Mouse (Mus musculus): Measurements from ENCODE around the gene Armc6. TPM values are rescaled to one million over a fixed set of nuclear protein-coding genes. Genes with fewer than 3 reads are reported as not detected.

The Armc6 gene
- polyA plus RNA-seq (2014; fragmentation: Illumina TruSeq; extraction: RNeasy Lipid Tissue Mini Kit (QIAGEN cat#74804)), result 0.48 TPM

GRCm38 (mm10) chr8:70234080-70234780, at the start of gene Armc6, which contains the start of gene Sugp2:
Gene Armc6, minus strand, starts transcription at chr8:70234466.
Gene Sugp2, plus strand, starts transcription at chr8:70234226.

DNA sequence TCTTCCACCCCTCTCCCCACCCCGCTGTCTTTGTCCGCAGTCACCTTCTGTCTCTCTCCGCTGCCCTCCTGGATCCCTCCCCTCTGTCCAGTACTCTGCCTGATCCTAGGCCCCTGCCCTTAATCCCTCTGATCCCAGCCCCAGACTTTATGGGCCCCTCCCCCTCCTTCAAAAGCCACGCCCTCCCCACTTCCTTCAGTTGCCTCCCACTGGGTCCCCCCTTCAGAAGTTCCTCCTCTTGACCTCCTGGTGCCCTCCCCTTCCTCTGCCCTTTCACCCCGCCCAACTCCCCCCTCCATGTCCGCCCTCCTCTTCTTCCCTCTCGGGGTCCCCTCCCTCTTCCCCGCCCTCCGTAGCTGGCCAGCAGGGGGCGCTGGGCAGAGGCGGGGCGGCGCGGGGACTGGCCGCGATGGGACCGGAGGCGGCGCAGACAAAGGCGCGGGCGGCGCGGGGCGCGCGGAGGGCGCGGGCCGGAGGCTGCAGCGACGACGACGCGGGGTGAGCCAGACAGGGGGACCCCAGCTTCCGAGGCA, 48.4 kb upstream of the Armc6 start, which contains the start of gene Homer3:
Gene Homer3, plus strand, starts transcription at position 225 of the 533 bp plus-strand sequence.

DNA sequence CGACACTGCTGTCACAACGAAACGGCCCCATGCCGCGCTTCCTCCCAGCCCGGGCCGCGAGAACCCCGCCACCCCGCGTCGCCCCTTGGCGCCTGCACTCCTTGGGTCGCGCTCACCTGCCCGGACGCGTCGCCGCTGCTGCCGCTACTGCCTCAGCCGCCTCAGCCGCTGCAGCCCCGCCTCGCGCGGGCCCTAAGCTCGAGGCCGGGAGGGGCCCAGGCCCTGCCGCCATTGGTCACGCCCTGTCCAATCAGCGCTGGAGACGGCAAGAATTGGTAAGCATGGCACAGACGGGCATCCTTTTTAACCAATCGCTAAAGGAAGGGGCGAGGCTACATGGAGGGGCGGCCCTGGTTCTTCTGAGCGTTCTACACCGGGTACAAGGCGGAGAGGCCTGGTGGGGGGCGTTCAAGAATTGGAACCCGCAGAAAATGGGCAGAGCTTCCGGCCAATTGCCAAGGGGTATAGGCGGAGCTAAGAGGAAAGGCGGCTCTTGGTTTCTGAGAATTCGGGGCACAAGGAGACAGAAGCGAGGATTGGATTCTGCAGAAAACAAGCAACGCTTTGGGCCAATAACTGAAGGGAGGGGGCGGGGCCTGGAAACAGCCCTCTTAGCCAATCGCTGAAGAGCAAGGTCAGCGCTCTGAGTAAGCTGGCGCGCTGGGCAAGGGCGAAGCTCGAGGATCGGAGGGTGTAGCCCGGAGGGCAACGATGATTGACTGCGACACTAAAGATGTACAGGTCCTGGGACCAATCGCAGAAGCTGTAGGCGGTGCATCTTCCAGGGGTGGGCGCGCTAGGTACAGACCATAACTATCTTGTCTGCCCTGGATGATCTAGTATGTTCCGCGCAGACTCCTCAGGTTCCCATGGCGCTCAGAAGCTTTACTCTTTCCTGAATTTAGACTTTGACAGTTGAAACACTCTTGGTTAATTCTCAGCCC, 21.9 kb downstream of the Armc6 start, which contains the start of gene Slc25a42:
Gene Slc25a42, minus strand, starts transcription at position 194 of the 944 bp plus-strand sequence.

DNA sequence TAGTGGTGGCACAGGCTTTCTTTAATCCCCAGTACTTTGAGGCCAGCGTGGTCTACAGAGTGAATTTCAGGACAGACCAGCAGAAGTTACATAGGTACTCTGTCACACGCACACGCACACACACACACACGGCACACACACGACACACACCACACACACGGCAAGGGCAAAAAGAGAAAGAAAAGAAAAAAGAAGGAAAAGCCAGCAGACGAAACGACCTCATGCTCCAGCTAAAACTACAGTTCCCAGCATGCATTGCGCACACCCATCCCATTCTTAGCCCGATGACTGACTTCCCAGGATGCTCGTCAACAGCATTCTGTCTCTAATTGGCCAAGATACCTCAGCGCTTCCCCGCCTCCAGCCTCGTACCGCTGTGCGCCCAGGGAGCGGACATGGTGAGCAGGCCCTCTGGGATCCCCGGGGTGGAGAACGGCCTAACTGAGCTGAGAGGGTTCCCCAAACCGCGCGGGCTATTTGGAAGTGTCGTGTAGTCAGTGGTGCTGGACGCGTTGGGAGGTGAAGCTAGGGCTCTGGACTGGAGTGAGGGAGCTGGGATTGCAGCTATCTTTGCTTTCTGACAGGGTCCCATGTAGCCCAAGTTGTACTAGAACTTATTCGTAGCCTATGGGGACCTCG, 62.1 kb downstream of the Armc6 start, which contains the start of gene Tmem161a:
Gene Tmem161a, plus strand, starts transcription at position 314 of the 639 bp plus-strand sequence.

Other genes with a start within 250 kb of the Armc6 start
- gene Gatad2a, start 238.1 kb downstream of the Armc6 start, polyA plus RNA-seq (2014; fragmentation: Illumina TruSeq; extraction: RNeasy Lipid Tissue Mini Kit (QIAGEN cat#74804)), result 8.7 TPM
- gene Mau2, start 191.7 kb downstream of the Armc6 start, polyA plus RNA-seq (2014; fragmentation: Illumina TruSeq; extraction: RNeasy Lipid Tissue Mini Kit (QIAGEN cat#74804)), result 8.2 TPM
- 5.0 TPM for gene Sugp1, start 191.7 kb downstream of the Armc6 start, polyA plus RNA-seq (2014; fragmentation: Illumina TruSeq; extraction: RNeasy Lipid Tissue Mini Kit (QIAGEN cat#74804))
- not detected for gene Tm6sf2, start 161.5 kb downstream of the Armc6 start, polyA plus RNA-seq (2014; fragmentation: Illumina TruSeq; extraction: RNeasy Lipid Tissue Mini Kit (QIAGEN cat#74804))
- not detected for gene Hapln4, start 151.0 kb downstream of the Armc6 start, polyA plus RNA-seq (2014; fragmentation: Illumina TruSeq; extraction: RNeasy Lipid Tissue Mini Kit (QIAGEN cat#74804))
- not detected for gene Ncan, start 113.6 kb downstream of the Armc6 start, polyA plus RNA-seq (2014; fragmentation: Illumina TruSeq; extraction: RNeasy Lipid Tissue Mini Kit (QIAGEN cat#74804))
- gene Nr2c2ap, start 103.1 kb downstream of the Armc6 start, polyA plus RNA-seq (2014; fragmentation: Illumina TruSeq; extraction: RNeasy Lipid Tissue Mini Kit (QIAGEN cat#74804)), result 1.3 TPM
- 0.68 TPM for gene Rfxank, start 95.3 kb downstream of the Armc6 start, polyA plus RNA-seq (2014; fragmentation: Illumina TruSeq; extraction: RNeasy Lipid Tissue Mini Kit (QIAGEN cat#74804))
- 12.3 TPM for gene Borcs8, start 95.0 kb downstream of the Armc6 start, polyA plus RNA-seq (2014; fragmentation: Illumina TruSeq; extraction: RNeasy Lipid Tissue Mini Kit (QIAGEN cat#74804))
- gene Mef2b, start 94.8 kb downstream of the Armc6 start, polyA plus RNA-seq (2014; fragmentation: Illumina TruSeq; extraction: RNeasy Lipid Tissue Mini Kit (QIAGEN cat#74804)), result not detected
- 5.1 TPM for gene Tmem161a, start 62.1 kb downstream of the Armc6 start, polyA plus RNA-seq (2014; fragmentation: Illumina TruSeq; extraction: RNeasy Lipid Tissue Mini Kit (QIAGEN cat#74804))
- gene Slc25a42, start 22.2 kb downstream of the Armc6 start, polyA plus RNA-seq (2014; fragmentation: Illumina TruSeq; extraction: RNeasy Lipid Tissue Mini Kit (QIAGEN cat#74804)), result 1.5 TPM
- gene Sugp2, start 240 bp downstream of the Armc6 start, polyA plus RNA-seq (2014; fragmentation: Illumina TruSeq; extraction: RNeasy Lipid Tissue Mini Kit (QIAGEN cat#74804)), result 2.8 TPM
- gene Homer3, start 48.4 kb upstream of the Armc6 start, polyA plus RNA-seq (2014; fragmentation: Illumina TruSeq; extraction: RNeasy Lipid Tissue Mini Kit (QIAGEN cat#74804)), result 0.20 TPM
- gene Ddx49, start 68.0 kb upstream of the Armc6 start, polyA plus RNA-seq (2014; fragmentation: Illumina TruSeq; extraction: RNeasy Lipid Tissue Mini Kit (QIAGEN cat#74804)), result 4.8 TPM
- gene Cope, start 68.1 kb upstream of the Armc6 start, polyA plus RNA-seq (2014; fragmentation: Illumina TruSeq; extraction: RNeasy Lipid Tissue Mini Kit (QIAGEN cat#74804)), result 0.86 TPM
- gene Cers1, start 81.3 kb upstream of the Armc6 start, polyA plus RNA-seq (2014; fragmentation: Illumina TruSeq; extraction: RNeasy Lipid Tissue Mini Kit (QIAGEN cat#74804)), result not detected
- gene Gdf1, start 95.4 kb upstream of the Armc6 start, polyA plus RNA-seq (2014; fragmentation: Illumina TruSeq; extraction: RNeasy Lipid Tissue Mini Kit (QIAGEN cat#74804)), result not detected
- 3.3 TPM for gene Upf1, start 118.8 kb upstream of the Armc6 start, polyA plus RNA-seq (2014; fragmentation: Illumina TruSeq; extraction: RNeasy Lipid Tissue Mini Kit (QIAGEN cat#74804))
- not detected for gene Comp, start 139.1 kb upstream of the Armc6 start, polyA plus RNA-seq (2014; fragmentation: Illumina TruSeq; extraction: RNeasy Lipid Tissue Mini Kit (QIAGEN cat#74804))
- gene Crtc1, start 205.1 kb upstream of the Armc6 start, polyA plus RNA-seq (2014; fragmentation: Illumina TruSeq; extraction: RNeasy Lipid Tissue Mini Kit (QIAGEN cat#74804)), result 1.8 TPM
- 3.4 TPM for gene Klhl26, start 242.5 kb upstream of the Armc6 start, polyA plus RNA-seq (2014; fragmentation: Illumina TruSeq; extraction: RNeasy Lipid Tissue Mini Kit (QIAGEN cat#74804))

All from ovary, adult 10 weeks (tissue).